11 mouse cellular contexts compared by ENCODE assay signal in the genomic region with DNA sequence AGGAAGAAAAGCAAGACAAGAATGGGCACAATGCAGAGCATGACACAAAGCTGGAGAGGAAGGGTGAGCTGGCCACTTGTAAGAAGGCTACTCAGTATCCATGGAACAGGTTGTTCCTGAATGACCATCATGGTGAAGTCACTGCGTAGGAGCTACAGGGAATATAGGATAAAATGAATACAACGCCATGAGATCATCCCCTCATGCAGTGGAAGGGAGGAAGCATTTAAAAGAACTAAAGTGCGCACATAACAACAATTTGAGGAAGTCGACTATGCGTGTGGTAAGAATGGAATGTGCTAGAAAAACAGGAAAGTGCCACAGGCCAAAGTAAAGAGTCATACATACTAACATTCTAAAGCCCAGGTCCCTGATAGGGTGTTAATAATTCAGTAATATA.
DNase-seq lines count a peak whose midpoint lies in the region; ATAC-seq and TF ChIP-seq lines count a peak whose summit lies in the region.
"Had no signal": no experiment of that assay in that cellular context is flagged by ENCODE, and none has a peak within 500 bp of the region (broad histone marks: within the 10 kb centered on the region; RNA-seq: fewer than 3 reads in every experiment).

No protein-coding gene starts in this region.

- no peak for TF ChIP-seq CTCF in heart, adult 2 months (IDR thresholded peaks at IDR 0.05)
- TF ChIP-seq CTCF in heart, postnatal 0 days (IDR thresholded peaks at IDR 0.05; ENCODE audit: low read depth), result no peak

- no peak for TF ChIP-seq POLR2A in heart, adult 2 months (IDR thresholded peaks at IDR 0.05; ENCODE audit: insufficient read depth, low read depth, low read length)

- TF ChIP-seq EP300 in heart, adult 2 months (IDR thresholded peaks at IDR 0.05; ENCODE audit: insufficient read depth, low read depth, low read length), result no peak
- TF ChIP-seq EP300 in heart, postnatal 0 days (IDR thresholded peaks at IDR 0.05; ENCODE audit: low read depth), result peak; percentile 99

- peak; percentile 68 for ATAC-seq in heart, postnatal 0 days (ENCODE audit: insufficient read depth, low read depth)
- ATAC-seq in monocyte, adult 5-6 weeks (replicated peaks; ENCODE audit: insufficient number of reproducible peaks, low FRiP score, low TSS enrichment, poor library complexity, severe bottlenecking), result peak; percentile 89
- ATAC-seq in midbrain, embryonic 16.5 days, result no peak
- ATAC-seq: forebrain, embryonic 15.5 days had no signal

- H3K4me3 ChIP-seq in heart, adult 2 months, result no peak overlapping the region
- H3K4me3 ChIP-seq in heart, postnatal 0 days (ENCODE audit: low read depth, low read length), result no peak overlapping the region
- H3K4me3 ChIP-seq in midbrain, embryonic 16.5 days (ENCODE audit: low read depth, low read length), result no peak overlapping the region
- H3K4me3 ChIP-seq: embryonic facial prominence, embryonic 15.5 days; forebrain, embryonic 15.5 days had no signal

- H3K27me3 ChIP-seq in heart, adult 2 months (ENCODE audit: control insufficient read depth, insufficient read depth, low read length), result no peaks in the 10 kb centered on the region
- H3K27me3 ChIP-seq in heart, postnatal 0 days (ENCODE audit: control insufficient read depth, insufficient read depth, low read length), result no peaks in the 10 kb centered on the region
- no peaks in the 10 kb centered on the region for H3K27me3 ChIP-seq in midbrain, embryonic 16.5 days (ENCODE audit: control insufficient read depth, insufficient read depth, low read depth, low read length)
- H3K27me3 ChIP-seq: embryonic facial prominence, embryonic 15.5 days; forebrain, embryonic 15.5 days had no signal

- H3K4me1 ChIP-seq in heart, adult 2 months (ENCODE audit: control insufficient read depth, insufficient read depth, low read length), result peaks cover 12% of the 10 kb centered on the region
- peaks cover 15% of the 10 kb centered on the region for H3K4me1 ChIP-seq in heart, postnatal 0 days (ENCODE audit: control insufficient read depth, insufficient read depth)
- no peaks in the 10 kb centered on the region for H3K4me1 ChIP-seq in midbrain, embryonic 16.5 days (ENCODE audit: control insufficient read depth, insufficient read depth, low read length)
- H3K4me1 ChIP-seq: embryonic facial prominence, embryonic 15.5 days; forebrain, embryonic 15.5 days had no signal

- no peaks in the 10 kb centered on the region for H3K79me2 ChIP-seq in heart, adult 2 months (replicated peaks; ENCODE audit: control insufficient read depth, insufficient read depth, low read length)

- H3K36me3 ChIP-seq in heart, adult 2 months (ENCODE audit: control insufficient read depth, insufficient read depth, low read length), result peaks cover 13% of the 10 kb centered on the region
- H3K36me3 ChIP-seq in heart, postnatal 0 days (replicated peaks; ENCODE audit: control insufficient read depth, insufficient read depth, low read length), result no peaks in the 10 kb centered on the region
- H3K36me3 ChIP-seq in midbrain, embryonic 16.5 days (ENCODE audit: control insufficient read depth, insufficient read depth, low read length), result no peaks in the 10 kb centered on the region
- H3K36me3 ChIP-seq: embryonic facial prominence, embryonic 15.5 days; forebrain, embryonic 15.5 days had no signal

- peak in 1 of 2 experiments; percentile 24 for DNase-seq in heart, adult 2 months
- DNase-seq in heart, postnatal 14 days, result no peak
- peak; percentile 27 for DNase-seq in layer of hippocampus, adult 9-11 months
- DNase-seq in layer of hippocampus, adult 11-12 months (ENCODE audit: low spot score), result no peak
- peak; percentile 64 for DNase-seq in heart, postnatal 0 days (ENCODE audit: low spot score)
- no peak for DNase-seq in left cerebral cortex, adult 9 months (ENCODE audit: low spot score in 2 of 2)
- DNase-seq: cerebellum, adult 8-10 months had no signal

- no peaks in the 10 kb centered on the region for H3K9me3 ChIP-seq in heart, postnatal 0 days (replicated peaks; ENCODE audit: control insufficient read depth, low read length)
- no peaks in the 10 kb centered on the region for H3K9me3 ChIP-seq in midbrain, embryonic 16.5 days (replicated peaks; ENCODE audit: control insufficient read depth, low read length, poor library complexity, severe bottlenecking)
- H3K9me3 ChIP-seq: embryonic facial prominence, embryonic 15.5 days; forebrain, embryonic 15.5 days had no signal

- peak overlapping the region; percentile 90 for H3K27ac ChIP-seq in heart, adult 2 months
- H3K27ac ChIP-seq in heart, postnatal 0 days (ENCODE audit: low read depth), result peak overlapping the region; percentile 89
- H3K27ac ChIP-seq in midbrain, embryonic 16.5 days (ENCODE audit: low read length), result no peak overlapping the region
- H3K27ac ChIP-seq: embryonic facial prominence, embryonic 15.5 days; forebrain, embryonic 15.5 days had no signal

- 0 out of 2 replicates have a peak overlapping the region, but pooled peaks have one; percentile 8 for H3K9ac ChIP-seq in heart, adult 2 months (ENCODE audit: low read depth, low read length)
- no peak overlapping the region for H3K9ac ChIP-seq in heart, postnatal 0 days (replicated peaks; ENCODE audit: low read depth, low read length)
- no peak overlapping the region for H3K9ac ChIP-seq in midbrain, embryonic 16.5 days (ENCODE audit: low read depth, low read length)
- H3K9ac ChIP-seq: embryonic facial prominence, embryonic 15.5 days; forebrain, embryonic 15.5 days had no signal

- WGBS in heart, adult 2 months, result 46% methylated on average over 5 of the region's 5 CpGs
- WGBS in heart, postnatal 0 days, result 47% methylated on average over 5 of the region's 5 CpGs
- WGBS in midbrain, embryonic 16.5 days, result 88% methylated on average over 5 of the region's 5 CpGs

- no peak overlapping the region for H3K4me2 ChIP-seq in heart, postnatal 0 days (ENCODE audit: low read depth, low read length)
- H3K4me2 ChIP-seq in midbrain, embryonic 16.5 days (ENCODE audit: low read length), result no peak overlapping the region
- H3K4me2 ChIP-seq: embryonic facial prominence, embryonic 15.5 days; forebrain, embryonic 15.5 days had no signal

- intact Hi-C loops in heart, adult 2 months (cut with DNase I), result loop anchor here (1.0 to 5.0 kb wide), 6 partner anchors 23 to 844 kb away; partner anchors contain the start of gene Klf6
- intact Hi-C loops in heart, postnatal 14 days (cut with DNase I), result loop anchor here (5.0 to 10.0 kb wide), 4 partner anchors 187 to 860 kb away; partner anchors contain the start of gene Klf6

Comparison
In these comparisons a context has a peak if more than half of its experiments do, and no peak if none do; other contexts are left out.
1. DNase-seq: peak in layer of hippocampus, adult 9-11 months (single experiment) and heart, postnatal 0 days (single experiment); none in heart, postnatal 14 days (0 of 2), layer of hippocampus, adult 11-12 months (single experiment) and left cerebral cortex, adult 9 months (0 of 2).